Mouse (Mus musculus) heart, postnatal 10 days (tissue): ENCODE measurements at regions not wholly inside any gene's neighbourhood (a gene's known extent, or its start where the extent isn't known, plus 50 kb on each side); places are given as distances from the start of the nearest gene placed in this dataset.

Source experiments
- DNase-seq, 2 experiments: peaks; one replicate each; pipeline ENCODE4 v3.0.0; 2021
- intact Hi-C: fragments of 180-260 bp; cut with DNase I; formaldehyde crosslinking; loops from one replicate; pipeline ENCODE4 v1.15.1; 2025

GRCm38 (mm10) chr12:32273474-32273873 is 65.0 kb upstream of the Pik3cg start:
- intact Hi-C loops = no loop called here
- no peak for DNase-seq

GRCm38 (mm10) chr12:32279861-32280260 is 71.4 kb upstream of the Pik3cg start:
- DNase-seq = no peak
- intact Hi-C loops = no loop called here

GRCm38 (mm10) chr12:32280309-32280708 is 71.8 kb upstream of the Pik3cg start:
- DNase-seq = no peak
- intact Hi-C loops = no loop called here

- intact Hi-C loops = no loop called here
- no peak for DNase-seq
These were observed 74.1 kb upstream of the Pik3cg start for GRCm38 (mm10) chr12:32282371-32283163.

DNA sequence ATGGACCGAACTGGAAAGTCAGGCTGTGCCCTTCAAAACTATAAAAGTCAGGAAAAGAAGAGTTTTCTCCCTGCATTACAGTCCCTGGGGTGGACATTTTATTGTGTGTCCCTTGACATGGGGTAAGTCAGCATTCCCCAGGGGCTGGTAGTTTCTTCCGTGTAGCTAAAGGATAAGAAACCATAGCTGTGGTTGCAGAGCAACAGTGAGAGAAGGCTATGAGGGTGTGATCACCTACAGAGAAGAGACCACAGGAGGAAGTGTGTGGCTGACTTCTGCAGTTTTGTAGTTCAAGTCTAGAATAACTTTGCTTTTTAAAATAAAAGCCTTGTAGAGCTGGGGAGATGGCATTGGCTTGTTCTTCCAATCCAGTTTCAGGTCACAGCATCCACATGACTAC is 76.6 kb upstream of the Pik3cg start:
- DNase-seq = no peak
- intact Hi-C loops = no loop called here

- no peak for DNase-seq
- intact Hi-C loops = no loop called here
These were observed 78.2 kb upstream of the Pik3cg start for GRCm38 (mm10) chr12:32286652-32287051.

GRCm38 (mm10) chr12:32291145-32291544 is 82.7 kb upstream of the Pik3cg start:
- intact Hi-C loops = loop anchor here (5.0 to 10.0 kb wide), 2 partner anchors 284 to 606 kb away; no protein-coding TSS in a partner anchor
- DNase-seq = no peak

- intact Hi-C loops = loop anchor here (2.0 to 10.0 kb wide), 3 partner anchors 87 to 605 kb away; partner anchors contain the start of gene Ccdc71l
- DNase-seq = peak; percentile 69 to 80
These were observed 83.7 kb upstream of the Pik3cg start for GRCm38 (mm10) chr12:32291962-32292748.

DNA sequence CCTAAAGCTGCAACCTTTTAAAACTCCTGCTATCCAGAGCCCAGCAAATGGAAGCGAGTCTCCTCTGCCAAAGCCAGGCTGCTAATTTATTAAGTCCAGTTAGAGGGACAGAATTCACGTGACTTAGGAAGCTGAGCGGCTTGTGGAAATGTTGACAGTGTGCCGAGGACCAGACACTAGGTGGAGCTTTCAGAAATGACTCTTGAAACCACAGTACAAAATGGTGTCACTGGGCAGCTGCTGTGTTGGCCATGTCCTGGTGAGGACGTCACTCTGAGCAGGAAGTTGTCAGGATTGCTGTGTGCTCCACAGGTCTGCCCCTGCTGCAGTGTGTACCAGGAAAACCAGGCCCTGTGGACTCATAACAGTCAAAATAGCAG is 84.3 kb upstream of the Pik3cg start:
- peak; percentile 7 to 10 for DNase-seq
- intact Hi-C loops = loop anchor here (2.0 to 10.0 kb wide), 3 partner anchors 86 to 605 kb away; partner anchors contain the start of gene Ccdc71l

DNA sequence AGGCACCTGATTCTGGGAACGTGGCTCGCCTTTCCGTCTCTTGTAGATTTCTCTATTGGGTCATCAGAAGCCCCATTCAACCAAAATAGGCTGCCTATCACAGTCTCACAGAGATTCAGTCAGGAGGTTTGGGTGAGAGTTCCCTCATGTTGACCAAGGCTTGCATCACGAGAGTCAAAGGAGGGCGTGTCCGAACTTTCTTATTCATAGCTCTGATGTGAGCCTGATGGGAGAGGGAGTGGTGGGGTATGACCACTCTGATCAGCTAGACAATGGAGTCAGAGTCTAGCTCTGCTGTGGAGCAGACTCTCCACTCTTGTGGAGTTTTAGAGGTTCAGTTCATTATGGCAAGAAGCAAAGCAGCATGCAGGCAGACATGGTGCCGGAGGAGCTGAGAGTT is 81.1 kb upstream of the Ccdc71l start:
- intact Hi-C loops = loop anchor here (10.0 kb wide), 1 partner anchor 277 kb away; no protein-coding TSS in a partner anchor
- DNase-seq = no peak

- intact Hi-C loops = loop anchor here (10.0 kb wide), 1 partner anchor 275 kb away; no protein-coding TSS in a partner anchor
- no peak for DNase-seq
These were observed 78.8 kb upstream of the Ccdc71l start for GRCm38 (mm10) chr12:32299714-32300113.

DNA sequence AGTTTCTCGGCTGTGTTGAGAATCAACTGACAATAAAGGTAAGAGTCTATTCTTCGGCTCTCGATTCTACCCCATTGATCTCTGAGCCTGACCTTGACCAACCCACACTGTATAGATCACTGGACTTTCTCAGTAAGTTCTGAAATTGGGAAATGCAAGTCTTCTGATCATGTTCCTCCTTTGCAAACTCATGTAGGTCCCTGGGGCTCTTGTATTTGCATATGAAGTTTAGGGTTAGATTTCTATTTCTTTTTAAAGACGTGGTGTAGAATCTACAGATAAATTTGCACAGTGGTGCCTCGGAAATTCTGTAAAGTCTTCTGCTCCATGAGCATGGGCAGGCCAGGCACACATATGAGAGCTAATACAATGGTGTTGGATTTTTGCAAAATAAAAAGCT is 72.8 kb upstream of the Ccdc71l start:
- DNase-seq = no peak
- intact Hi-C loops = no loop called here

GRCm38 (mm10) chr12:32306326-32306725 is 72.2 kb upstream of the Ccdc71l start:
- intact Hi-C loops = no loop called here
- no peak for DNase-seq

- no peak for DNase-seq
- intact Hi-C loops = no loop called here
These were observed 71.1 kb upstream of the Ccdc71l start for GRCm38 (mm10) chr12:32307280-32308006.

GRCm38 (mm10) chr12:32315099-32315783 is 63.3 kb upstream of the Ccdc71l start:
- intact Hi-C loops = no loop called here
- DNase-seq = no peak
